Mouse (Mus musculus): ENCODE measurements around the gene Gpr132.
A peak's percentile ranks its signal among the peaks of the same experiment; 100 is the strongest.

The Gpr132 gene

DNA sequence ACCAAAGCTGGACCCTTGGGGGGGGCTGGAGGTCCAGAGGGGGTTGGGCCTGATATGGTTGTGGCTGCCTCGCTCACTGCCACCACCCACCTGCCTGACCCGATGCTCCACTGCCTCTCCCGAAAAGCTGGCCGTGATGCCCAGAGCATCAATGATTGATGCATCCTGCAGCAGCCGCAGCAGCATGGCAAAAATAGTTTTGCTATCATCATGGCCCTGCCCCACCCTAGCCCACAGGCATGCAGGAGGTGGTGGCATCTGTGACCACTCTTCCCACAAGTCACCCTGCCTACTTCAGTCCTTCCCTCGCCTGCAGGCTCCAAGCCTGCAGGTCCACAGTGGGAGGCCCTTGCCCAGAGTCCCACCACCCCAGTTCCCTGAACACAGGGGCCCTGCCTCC, 62.0 kb downstream of the Gpr132 start:
- Histone ChIP-seq H3K9me3 (ENCODE audit: low read length) (no peaks in the 10 kb centered on the region), H3K27me3 (ENCODE audit: insufficient read depth, low read length) (peaks cover 74% of the 10 kb centered on the region), H3K4me1 (replicated peaks; ENCODE audit: low read depth, low read length) (peaks cover 58% of the 10 kb centered on the region), H3K36me3 (ENCODE audit: insufficient read depth, low read length) (peaks cover 3% of the 10 kb centered on the region), H3K4me3 (replicated peaks; ENCODE audit: low read length) (no peak overlapping the region)
- TF ChIP-seq POU5F1 (IDR thresholded peaks at IDR 0.05; ENCODE audit: borderline replicate concordance, low read length) = no peak
- no peak for TF ChIP-seq CTCF (conservative IDR thresholded peaks at IDR 0.05; ENCODE audit: low read length)
- no peak for TF ChIP-seq NANOG (IDR thresholded peaks at IDR 0.05; ENCODE audit: borderline replicate concordance, low read length)

DNA sequence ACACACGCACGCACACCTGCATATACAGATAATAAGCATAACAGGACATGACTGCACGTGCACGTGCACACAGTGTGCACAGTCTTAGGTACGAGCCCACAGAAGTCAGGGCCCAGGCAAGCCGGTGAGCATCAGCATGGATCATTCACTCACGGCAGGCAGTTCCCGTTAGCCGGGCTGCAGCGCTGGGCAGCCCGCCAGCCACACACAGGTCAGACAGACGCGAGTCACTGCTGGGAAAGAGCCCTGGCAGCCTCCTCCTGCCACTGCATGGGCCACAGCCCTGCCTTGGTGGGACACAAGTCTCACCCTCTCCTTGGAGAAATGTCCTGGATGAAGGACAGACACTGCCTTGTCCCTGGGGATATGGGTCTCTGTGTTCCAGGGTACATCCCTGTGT, 64.0 kb downstream of the Gpr132 start:
- H3K9me3 ChIP-seq (ENCODE audit: low read length) = no peaks in the 10 kb centered on the region
- peaks cover 58% of the 10 kb centered on the region for H3K4me1 ChIP-seq (replicated peaks; ENCODE audit: low read depth, low read length)
- no peak for TF ChIP-seq CTCF (conservative IDR thresholded peaks at IDR 0.05; ENCODE audit: low read length)
- no peak for TF ChIP-seq POU5F1 (IDR thresholded peaks at IDR 0.05; ENCODE audit: borderline replicate concordance, low read length)
- TF ChIP-seq NANOG (IDR thresholded peaks at IDR 0.05; ENCODE audit: borderline replicate concordance, low read length) = no peak
- no peaks in the 10 kb centered on the region for H3K36me3 ChIP-seq (ENCODE audit: insufficient read depth, low read length)
- peak overlapping the region; percentile 43 for H3K4me3 ChIP-seq (replicated peaks; ENCODE audit: low read length)
- peaks cover 66% of the 10 kb centered on the region for H3K27me3 ChIP-seq (ENCODE audit: insufficient read depth, low read length)

DNA sequence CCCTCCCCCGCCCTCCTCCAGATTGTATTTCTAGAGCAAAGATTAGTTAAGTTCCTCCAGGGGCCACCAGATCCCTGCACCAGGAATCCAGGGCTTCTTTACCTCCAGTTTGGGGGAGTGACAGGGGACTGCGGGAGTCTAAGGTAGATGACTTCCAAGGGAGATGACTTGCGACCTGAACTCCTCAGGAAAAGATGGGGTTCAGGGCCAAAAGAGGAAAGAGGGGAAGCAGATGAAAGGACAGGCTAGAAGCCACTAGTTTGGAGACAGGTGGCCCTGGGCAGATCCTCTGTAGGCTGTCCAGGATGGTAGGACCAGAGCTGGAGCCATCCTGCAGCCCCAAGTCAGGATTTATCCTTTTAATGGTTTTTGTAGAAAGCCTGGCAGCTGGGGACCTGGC, 65.1 kb downstream of the Gpr132 start:
- Histone ChIP-seq H3K4me1 (replicated peaks; ENCODE audit: low read depth, low read length) (peaks cover 60% of the 10 kb centered on the region), H3K9me3 (ENCODE audit: low read length) (no peaks in the 10 kb centered on the region), H3K27me3 (ENCODE audit: insufficient read depth, low read length) (peaks cover 64% of the 10 kb centered on the region), H3K36me3 (ENCODE audit: insufficient read depth, low read length) (no peaks in the 10 kb centered on the region), H3K4me3 (replicated peaks; ENCODE audit: low read length) (no peak overlapping the region)
- no peak for TF ChIP-seq NANOG (IDR thresholded peaks at IDR 0.05; ENCODE audit: borderline replicate concordance, low read length)
- no peak for TF ChIP-seq CTCF (conservative IDR thresholded peaks at IDR 0.05; ENCODE audit: low read length)
- TF ChIP-seq POU5F1 (IDR thresholded peaks at IDR 0.05; ENCODE audit: borderline replicate concordance, low read length) = no peak

DNA sequence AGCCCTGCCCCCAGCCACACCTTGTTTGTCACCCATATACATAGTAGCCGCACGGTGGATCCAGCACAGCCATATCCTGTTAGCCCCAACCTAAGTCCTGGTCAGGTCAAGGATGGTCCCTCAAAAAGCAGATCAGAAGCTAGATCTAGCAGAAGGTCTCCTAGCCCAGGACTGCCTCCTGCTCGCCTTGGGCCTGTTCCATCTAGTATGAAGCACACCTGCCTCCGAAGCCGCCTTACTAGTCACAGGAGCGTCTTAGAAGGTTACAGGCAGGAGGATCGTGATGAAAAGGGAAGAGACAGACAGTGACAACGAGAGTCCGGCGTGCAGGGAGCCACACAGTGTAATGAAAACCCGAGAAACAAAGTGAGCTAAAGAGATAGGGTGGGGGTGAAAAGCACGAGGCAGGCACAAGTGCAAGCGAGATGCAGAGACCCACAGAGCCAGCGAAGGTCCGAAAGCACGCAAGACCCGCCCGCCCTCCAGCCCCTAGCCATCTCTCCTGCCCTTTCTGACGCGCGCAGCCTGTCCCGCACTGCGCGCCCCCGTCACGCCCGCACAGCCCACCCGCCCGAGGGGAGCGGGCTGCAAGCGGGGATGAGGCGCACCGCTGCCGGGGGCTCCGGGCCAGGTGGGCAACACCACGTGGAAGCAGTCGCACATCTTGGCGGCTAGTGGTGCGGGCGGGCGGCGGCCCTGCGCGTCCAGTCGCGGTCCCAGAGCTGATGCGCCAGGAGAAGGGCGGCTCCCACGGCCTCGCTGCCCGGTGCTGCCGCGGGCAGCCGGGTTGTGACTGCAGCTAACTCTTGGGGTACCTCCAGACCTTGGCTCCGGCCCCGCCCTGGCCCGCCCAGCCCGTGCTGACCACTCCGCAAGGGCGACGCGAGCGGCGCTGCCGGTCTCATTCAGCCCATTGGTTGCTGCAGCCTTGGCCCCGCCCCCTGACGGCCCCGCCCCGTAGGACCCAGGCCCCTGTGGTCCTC, 65.9 kb downstream of the Gpr132 start, which contains the start of gene Ahnak2:
Gene Ahnak2 (minus strand): TSS at position 794 of the 983 bp plus-strand sequence.
- peak within 1 kb of the TSS; percentile 83 for H3K4me3 ChIP-seq (replicated peaks; ENCODE audit: low read length)
- H3K36me3 ChIP-seq (ENCODE audit: insufficient read depth, low read length) = no peaks in the 10 kb centered on the region
- H3K27me3 ChIP-seq (ENCODE audit: insufficient read depth, low read length) = peaks cover 64% of the 10 kb centered on the region
- peaks cover 65% of the 10 kb centered on the region for H3K4me1 ChIP-seq (replicated peaks; ENCODE audit: low read depth, low read length)
- TF ChIP-seq POU5F1 (IDR thresholded peaks at IDR 0.05; ENCODE audit: borderline replicate concordance, low read length) (no peak), NANOG (IDR thresholded peaks at IDR 0.05; ENCODE audit: borderline replicate concordance, low read length) (no peak)
- H3K9me3 ChIP-seq (ENCODE audit: low read length) = no peaks in the 10 kb centered on the region

Data from E14TG2a.4 (cell line).